In the genomic region with DNA sequence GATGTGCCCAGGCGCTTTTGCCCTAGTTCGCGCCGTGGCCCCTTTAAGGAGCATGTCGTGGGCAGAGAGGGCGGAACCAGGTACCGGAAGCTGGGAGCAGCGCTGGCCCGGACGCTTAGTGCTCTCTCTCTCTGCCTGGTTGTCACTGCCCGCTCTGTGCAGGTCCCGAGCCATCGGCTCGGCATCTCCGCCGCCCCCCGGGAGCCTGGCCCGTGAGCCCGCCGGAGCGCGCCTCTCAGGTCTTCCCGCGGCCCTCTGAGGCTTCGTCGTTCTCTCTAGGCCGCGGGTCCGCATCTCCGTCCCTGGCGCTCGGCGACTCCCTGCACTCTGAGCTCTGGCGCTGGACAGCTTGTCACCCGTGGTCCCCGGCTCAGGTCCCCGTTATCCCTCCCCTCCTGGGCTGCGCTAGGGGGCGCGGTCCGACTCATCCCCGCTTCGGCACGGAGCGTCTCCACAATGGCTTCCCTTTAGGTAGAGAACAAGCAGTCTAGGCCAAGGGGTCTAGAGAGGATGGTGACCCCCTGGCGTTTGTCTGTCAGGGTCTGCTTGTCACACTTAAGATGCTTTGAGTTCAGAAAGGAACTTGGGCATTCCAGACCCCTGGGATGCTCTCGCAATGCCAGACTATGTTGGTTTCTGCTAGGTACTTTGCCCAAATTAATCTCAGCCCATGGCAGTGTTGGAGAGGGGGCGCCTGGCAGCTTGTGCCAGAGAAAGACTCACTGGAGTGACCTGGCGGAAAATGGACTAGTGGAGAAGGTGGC, we compare ENCODE assay signal across 8 mouse cellular contexts. TPM values are rescaled to one million over a fixed set of nuclear protein-coding genes. Genes with fewer than 3 reads are reported as not detected.
DNase-seq lines count a peak whose midpoint lies in the region; ATAC-seq and TF ChIP-seq lines count a peak whose summit lies in the region.

A gene (plus strand): TSS at position 83 of the 764 bp plus-strand sequence.

- in situ Hi-C loops in Patski (cut with MboI; ENCODE audit: low pct_unique_long_range_greater_than_20kb): no loop called here

- WGBS in hindbrain, embryonic 13.5 days: under 1% methylated on average over 49 of the region's 49 CpGs

- peaks cover 15% of the 10 kb centered on the region for H3K4me1 ChIP-seq in hindbrain, embryonic 13.5 days (replicated peaks)

- H3K9ac ChIP-seq in hindbrain, embryonic 13.5 days: peak within 1 kb of the TSS; percentile 93

- H3K27me3 ChIP-seq in Patski: no peaks in the 10 kb centered on the region
- no peaks in the 10 kb centered on the region for H3K27me3 ChIP-seq in hindbrain, embryonic 13.5 days

- TF ChIP-seq CTCF in Patski (IDR thresholded peaks at IDR 0.05): peak; percentile 81

- H3K9me3 ChIP-seq in hindbrain, embryonic 13.5 days: no peaks in the 10 kb centered on the region

- no peak for DNase-seq in Patski (ENCODE audit: low read depth, low spot score)
- peak; percentile 85 to 86 for DNase-seq in cerebellum, postnatal 14 days
- peak; percentile 44 to 69 for DNase-seq in frontal cortex, postnatal 25 days (ENCODE audit: low spot score in 2 of 2)
- DNase-seq in layer of hippocampus, postnatal 25 days (ENCODE audit: extremely low spot score in 1 of 2, low spot score in 1 of 2): peak; percentile 67 to 68
- peak; percentile 86 for DNase-seq in lung, postnatal 25 days (ENCODE audit: low spot score)
- peak; percentile 87 for DNase-seq in retina, embryonic 14.5 days (ENCODE audit: low spot score)
- DNase-seq in thymus, postnatal 36 days: peak; percentile 77 to 85

- H3K4me2 ChIP-seq in hindbrain, embryonic 13.5 days: peak within 1 kb of the TSS; percentile 77

- ATAC-seq in Patski: peak; percentile 98
- peak; percentile 95 for ATAC-seq in hindbrain, embryonic 13.5 days (ENCODE audit: low FRiP score)

- POLR2A ChIA-PET in Patski (lab: Charles Lee): interaction anchor here (0.6 to 1.8 kb wide), 5 partner anchors 11 to 110 kb away, joined by 3 to 7 read pairs (median 3); no protein-coding TSS in a partner anchor

- peak within 1 kb of the TSS; percentile 97 for H3K27ac ChIP-seq in hindbrain, embryonic 13.5 days

- H3K4me3 ChIP-seq in hindbrain, embryonic 13.5 days: peak within 1 kb of the TSS; percentile 79

- peaks cover 27% of the 10 kb centered on the region for H3K36me3 ChIP-seq in hindbrain, embryonic 13.5 days

- CTCF ChIA-PET in Patski (lab: Charles Lee): interaction anchor here (1.1 to 2.4 kb wide), 4 partner anchors 12 to 111 kb away, joined by 3 to 8 read pairs (median 3); a partner anchor contains a TSS

RNA-seq across cellular contexts. Expression of the gene that starts here (rescaled TPM):
- polyA plus RNA-seq in Patski (2021): 19.6 TPM
- polyA plus RNA-seq in hindbrain, embryonic 13.5 days (2015; fragmentation: Nextera tagmentation; extraction: Ambion mirVana): 41.4 and 46.9 TPM in 2 replicates
- 10 to 100 TPM; 30.1 to 32.8 TPM for total RNA-seq in layer of hippocampus, postnatal 25 days (2021)
